Mouse (Mus musculus): ENCODE measurements around the gene Tex14.

DNA sequence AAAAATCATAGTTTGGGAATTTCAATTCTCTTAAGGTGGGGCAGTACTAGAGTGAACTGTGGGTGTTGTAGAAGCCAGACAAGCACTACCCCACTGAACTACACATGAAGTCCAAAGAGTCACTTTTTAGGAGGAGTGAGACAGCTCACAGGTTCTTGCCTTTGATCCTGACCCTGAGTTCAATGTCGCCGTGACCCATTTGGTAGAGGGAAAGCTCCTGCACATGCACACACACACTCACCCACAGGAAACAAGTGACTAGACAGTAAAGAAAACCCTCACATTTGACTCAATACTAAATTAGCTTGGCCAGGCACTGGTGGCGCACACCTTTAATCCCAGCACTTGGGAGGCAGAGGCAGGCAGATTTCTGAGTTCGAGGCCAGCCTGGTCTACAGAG is 20.3 kb upstream of the Tex14 start:
- no peak for TF ChIP-seq CTCF (IDR thresholded peaks at IDR 0.05; ENCODE audit: borderline replicate concordance, insufficient read depth, low read depth, low read length)
- TF ChIP-seq POLR2A (IDR thresholded peaks at IDR 0.05; ENCODE audit: borderline replicate concordance, insufficient read depth, low read length): no peak
